Mouse (Mus musculus): ENCODE measurements around the gene Nfkb1. TPM values are rescaled to one million over a fixed set of nuclear protein-coding genes. Genes with fewer than 3 reads are reported as not detected.

The Nfkb1 gene
- polyA plus RNA-seq, 1 experiment from 2014 or later, result 12.7 TPM

DNA sequence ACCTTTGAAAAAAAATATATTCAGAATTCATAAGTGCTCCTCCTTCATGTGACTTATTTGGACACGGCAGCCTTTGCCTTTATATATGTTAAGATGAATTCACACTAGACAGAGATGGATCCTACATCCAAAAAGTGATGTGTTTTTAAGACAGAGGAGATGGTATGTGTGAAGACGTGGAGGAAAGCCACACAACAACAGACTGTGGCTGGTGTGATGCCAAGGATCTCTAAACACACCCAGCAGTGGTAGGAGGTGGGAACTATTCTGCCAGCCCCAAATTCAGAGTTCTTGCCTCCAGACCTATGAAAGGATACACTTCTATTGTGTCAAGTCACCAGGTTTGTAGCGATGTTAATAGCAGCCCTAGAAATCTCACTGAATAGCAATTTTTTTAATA lies 24.3 kb downstream of the Nfkb1 start:
- H3K4me3 ChIP-seq (ENCODE audit: low read depth, low read length), result no peak overlapping the region
- no peak overlapping the region for H3K9ac ChIP-seq (replicated peaks)
- H3K36me3 ChIP-seq (replicated peaks; ENCODE audit: insufficient read depth, low read length), result peaks cover 37% of the 10 kb centered on the region
- TF ChIP-seq EP300 (IDR thresholded peaks at IDR 0.05; ENCODE audit: low read depth), result no peak
- TF ChIP-seq CTCF (IDR thresholded peaks at IDR 0.05; ENCODE audit: low read depth), result no peak
- H3K4me1 ChIP-seq (ENCODE audit: insufficient read depth), result 0 out of 2 replicates have a peak, but pooled peaks cover 2% of the 10 kb centered on the region
- no peaks in the 10 kb centered on the region for H3K9me3 ChIP-seq (ENCODE audit: low read length)
- WGBS (ENCODE audit: insufficient replicate concordance), result 76% methylated on average over 3 of the region's 3 CpGs
- no peaks in the 10 kb centered on the region for H3K27me3 ChIP-seq (ENCODE audit: insufficient read depth, low read length)
- DNase-seq (no peak), ATAC-seq (no peak)
- no peak overlapping the region for H3K27ac ChIP-seq (ENCODE audit: low read depth)
- no peak overlapping the region for H3K4me2 ChIP-seq (ENCODE audit: low read depth, low read length)

DNA sequence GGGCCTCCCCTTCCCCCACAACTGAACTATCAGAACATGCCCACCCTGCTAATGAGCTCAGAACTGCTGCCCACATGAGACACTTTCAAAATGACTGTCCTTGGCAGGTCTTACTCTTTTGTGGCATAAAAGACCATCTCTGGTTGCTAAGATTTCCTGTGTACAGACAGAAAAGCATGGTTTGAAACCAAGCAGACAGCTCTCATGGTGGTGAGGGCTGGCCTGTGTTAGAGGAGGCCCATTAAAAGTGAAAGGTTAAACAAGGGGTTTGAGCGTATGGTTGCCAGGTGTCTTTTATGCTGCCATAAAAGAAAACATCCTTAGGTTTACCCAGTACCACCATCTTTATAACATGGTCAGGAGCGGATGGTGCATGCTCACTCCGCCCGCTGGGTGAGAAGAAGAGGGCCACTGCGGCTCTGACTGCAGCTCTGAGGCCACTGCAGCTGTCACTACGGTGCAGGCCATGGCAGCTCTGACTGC lies 25.5 kb downstream of the Nfkb1 start:
- Histone ChIP-seq H3K27me3 (ENCODE audit: insufficient read depth, low read length) (no peaks in the 10 kb centered on the region), H3K9me3 (ENCODE audit: low read length) (no peaks in the 10 kb centered on the region), H3K9ac (replicated peaks) (no peak overlapping the region), H3K4me2 (ENCODE audit: low read depth, low read length) (no peak overlapping the region), H3K4me3 (ENCODE audit: low read depth, low read length) (no peak overlapping the region), H3K27ac (ENCODE audit: low read depth) (no peak overlapping the region), H3K4me1 (ENCODE audit: insufficient read depth) (0 out of 2 replicates have a peak, but pooled peaks cover 2% of the 10 kb centered on the region), H3K36me3 (replicated peaks; ENCODE audit: insufficient read depth, low read length) (peaks cover 43% of the 10 kb centered on the region)
- DNase-seq, result no peak
- WGBS (ENCODE audit: insufficient replicate concordance), result 86% methylated on average over 6 of the region's 6 CpGs
- no peak for ATAC-seq
- TF ChIP-seq EP300 (IDR thresholded peaks at IDR 0.05; ENCODE audit: low read depth) (no peak), CTCF (IDR thresholded peaks at IDR 0.05; ENCODE audit: low read depth) (no peak)

DNA sequence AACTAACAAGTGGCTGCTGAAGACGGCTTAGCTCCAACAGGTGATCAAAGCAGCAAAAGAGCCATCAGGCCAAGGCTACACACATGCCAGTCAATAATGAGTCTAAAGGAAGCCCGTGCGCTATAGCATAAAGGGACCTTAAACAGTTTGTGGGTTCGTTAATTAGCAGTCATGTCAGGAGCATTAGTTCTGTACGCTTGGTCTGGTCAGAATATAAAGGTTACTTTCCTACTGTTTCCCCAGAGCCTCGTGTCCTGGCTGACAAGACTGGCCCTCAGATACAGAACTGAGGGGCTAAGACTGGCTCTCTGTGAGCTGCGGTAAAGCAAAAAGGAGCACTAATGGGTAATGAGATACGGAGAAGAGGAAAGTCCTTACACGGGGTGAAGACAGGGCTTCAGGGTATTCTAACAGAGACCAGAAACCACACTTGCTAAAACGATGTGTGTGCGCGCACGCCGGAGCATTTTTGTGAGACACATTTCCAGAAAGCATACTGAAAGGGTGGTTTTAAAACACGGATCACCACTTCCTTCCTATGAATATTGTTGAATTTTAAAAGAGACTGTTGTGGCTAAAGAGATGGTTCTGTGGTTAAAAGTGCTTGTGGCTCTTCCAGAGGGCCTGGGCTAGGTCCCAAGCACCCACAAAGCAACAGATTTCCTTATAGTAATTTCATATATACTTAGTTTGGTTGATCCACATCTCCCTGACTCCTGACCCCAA lies 29.0 kb downstream of the Nfkb1 start:
- H3K9ac ChIP-seq (replicated peaks), result no peak overlapping the region
- H3K27ac ChIP-seq (ENCODE audit: low read depth), result no peak overlapping the region
- H3K4me3 ChIP-seq (ENCODE audit: low read depth, low read length), result no peak overlapping the region
- no peaks in the 10 kb centered on the region for H3K9me3 ChIP-seq (ENCODE audit: low read length)
- ATAC-seq (no peak), DNase-seq (no peak)
- no peak for TF ChIP-seq CTCF (IDR thresholded peaks at IDR 0.05; ENCODE audit: low read depth)
- no peak for TF ChIP-seq EP300 (IDR thresholded peaks at IDR 0.05; ENCODE audit: low read depth)
- H3K36me3 ChIP-seq (replicated peaks; ENCODE audit: insufficient read depth, low read length), result peaks cover 47% of the 10 kb centered on the region
- 69% methylated on average over 15 of the region's 15 CpGs for WGBS (ENCODE audit: insufficient replicate concordance)
- no peak overlapping the region for H3K4me2 ChIP-seq (ENCODE audit: low read depth, low read length)
- H3K27me3 ChIP-seq (ENCODE audit: insufficient read depth, low read length), result no peaks in the 10 kb centered on the region
- no peaks in the 10 kb centered on the region for H3K4me1 ChIP-seq (ENCODE audit: insufficient read depth)

DNA sequence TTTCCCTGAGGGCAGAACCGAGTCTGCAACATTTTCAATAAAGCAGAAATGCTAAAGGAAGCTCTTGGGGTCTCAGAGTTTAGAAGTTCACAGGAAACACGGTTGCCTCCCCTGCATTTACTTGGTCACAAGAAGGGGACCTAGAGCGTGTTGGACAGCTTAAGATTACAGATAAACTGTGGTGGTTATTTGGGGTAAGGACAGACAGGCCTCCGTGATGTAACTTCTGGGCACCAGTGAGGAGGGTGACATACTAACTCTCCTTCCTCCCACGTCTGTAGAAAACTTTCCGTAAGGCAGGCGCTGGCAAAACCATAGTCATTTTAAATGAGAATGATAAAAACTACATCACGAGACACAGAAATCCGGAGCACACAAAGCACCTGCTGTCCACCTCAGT lies 29.6 kb downstream of the Nfkb1 start:
- TF ChIP-seq EP300 (IDR thresholded peaks at IDR 0.05; ENCODE audit: low read depth) (no peak), CTCF (IDR thresholded peaks at IDR 0.05; ENCODE audit: low read depth) (no peak)
- no peak for DNase-seq
- Histone ChIP-seq H3K4me2 (ENCODE audit: low read depth, low read length) (no peak overlapping the region), H3K27me3 (ENCODE audit: insufficient read depth, low read length) (no peaks in the 10 kb centered on the region), H3K9ac (replicated peaks) (no peak overlapping the region), H3K9me3 (ENCODE audit: low read length) (no peaks in the 10 kb centered on the region), H3K4me3 (ENCODE audit: low read depth, low read length) (no peak overlapping the region), H3K27ac (ENCODE audit: low read depth) (no peak overlapping the region), H3K36me3 (replicated peaks; ENCODE audit: insufficient read depth, low read length) (peaks cover 43% of the 10 kb centered on the region), H3K4me1 (ENCODE audit: insufficient read depth) (no peaks in the 10 kb centered on the region)
- no peak for ATAC-seq
- WGBS (ENCODE audit: insufficient replicate concordance), result 73% methylated on average over 9 of the region's 9 CpGs

DNA sequence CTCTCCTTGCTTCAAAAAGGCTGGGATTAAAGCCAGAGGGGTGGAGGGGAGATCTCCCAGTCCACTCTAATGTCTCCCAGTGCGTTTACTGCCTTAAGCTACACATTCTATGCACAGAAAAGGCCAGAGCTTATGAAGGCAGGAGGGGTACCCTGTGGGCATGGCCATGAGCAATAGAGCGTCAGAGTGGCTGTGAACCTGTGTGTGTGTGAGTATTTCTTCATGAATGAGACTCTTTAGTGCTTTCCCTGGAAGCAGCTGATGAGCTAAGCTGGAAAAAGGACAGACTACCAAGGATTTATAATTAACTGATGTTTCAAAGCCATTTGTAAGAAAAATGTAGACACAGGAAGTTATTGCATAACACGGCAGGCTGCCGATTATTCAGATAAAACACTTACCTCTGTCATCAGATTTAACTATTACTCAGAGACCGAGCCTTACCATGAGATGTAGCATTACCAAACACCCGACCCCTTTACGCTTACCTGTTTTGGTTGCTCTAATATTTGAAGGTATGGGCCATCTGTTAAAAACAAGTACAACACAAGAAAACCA lies 32.7 kb downstream of the Nfkb1 start:
- H3K36me3 ChIP-seq (replicated peaks; ENCODE audit: insufficient read depth, low read length), result peaks cover 35% of the 10 kb centered on the region
- DNase-seq, result no peak
- H3K4me2 ChIP-seq (ENCODE audit: low read depth, low read length), result no peak overlapping the region
- H3K27ac ChIP-seq (ENCODE audit: low read depth), result no peak overlapping the region; the same call in 1 of the 2 replicates
- no peak overlapping the region for H3K9ac ChIP-seq (replicated peaks)
- WGBS (ENCODE audit: insufficient replicate concordance), result 53% methylated on average over 7 of the region's 7 CpGs
- H3K9me3 ChIP-seq (ENCODE audit: low read length), result no peaks in the 10 kb centered on the region
- ATAC-seq, result peak; percentile 33
- TF ChIP-seq EP300 (IDR thresholded peaks at IDR 0.05; ENCODE audit: low read depth) (no peak), CTCF (IDR thresholded peaks at IDR 0.05; ENCODE audit: low read depth) (no peak)
- H3K4me1 ChIP-seq (ENCODE audit: insufficient read depth), result no peaks in the 10 kb centered on the region
- H3K27me3 ChIP-seq (ENCODE audit: insufficient read depth, low read length), result no peaks in the 10 kb centered on the region
- H3K4me3 ChIP-seq (ENCODE audit: low read depth, low read length), result no peak overlapping the region

DNA sequence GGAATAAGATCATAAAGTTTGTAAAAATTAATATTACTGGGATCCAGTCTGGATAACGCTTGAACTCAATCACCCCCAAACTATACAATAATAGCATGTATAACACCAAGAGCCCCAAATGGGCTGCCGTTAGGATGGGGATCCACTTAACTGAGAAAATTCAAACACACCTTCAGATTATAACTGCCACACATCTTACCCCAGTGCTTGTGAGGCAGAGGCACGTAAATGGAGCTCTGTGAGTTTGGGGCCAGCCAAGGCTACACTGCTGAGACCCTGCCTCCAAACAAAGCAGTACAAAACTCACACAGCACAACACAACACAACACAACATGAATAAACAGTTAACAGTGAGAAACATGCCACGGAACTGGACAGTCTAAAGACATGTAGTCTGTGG lies 35.2 kb downstream of the Nfkb1 start:
- Histone ChIP-seq H3K9me3 (ENCODE audit: low read length) (no peaks in the 10 kb centered on the region), H3K27me3 (ENCODE audit: insufficient read depth, low read length) (no peaks in the 10 kb centered on the region), H3K9ac (replicated peaks) (no peak overlapping the region), H3K36me3 (replicated peaks; ENCODE audit: insufficient read depth, low read length) (peaks cover 33% of the 10 kb centered on the region), H3K4me3 (ENCODE audit: low read depth, low read length) (no peak overlapping the region), H3K4me2 (ENCODE audit: low read depth, low read length) (no peak overlapping the region), H3K27ac (ENCODE audit: low read depth) (no peak overlapping the region), H3K4me1 (ENCODE audit: insufficient read depth) (no peaks in the 10 kb centered on the region)
- ATAC-seq (no peak), DNase-seq (no peak)
- 85% methylated on average over 4 of the region's 4 CpGs for WGBS (ENCODE audit: insufficient replicate concordance)
- TF ChIP-seq EP300 (IDR thresholded peaks at IDR 0.05; ENCODE audit: low read depth), result no peak
- TF ChIP-seq CTCF (IDR thresholded peaks at IDR 0.05; ENCODE audit: low read depth), result no peak
